Mouse (Mus musculus): ENCODE measurements around the gene Cacna2d2. TPM values are rescaled to one million over a fixed set of nuclear protein-coding genes. Genes with fewer than 3 reads are reported as not detected.

Cacna2d2 gene
- polyA plus RNA-seq, 1 experiment from 2014 or later, result not detected

- Histone ChIP-seq H3K4me1 (ENCODE audit: insufficient read depth) (no peaks in the 10 kb centered on the region), H3K27ac (ENCODE audit: low read depth) (no peak overlapping the region), H3K36me3 (ENCODE audit: insufficient read depth) (no peaks in the 10 kb centered on the region), H3K9ac (no peak overlapping the region), H3K4me3 (ENCODE audit: low read depth, low read length) (no peak overlapping the region), H3K9me3 (ENCODE audit: low read depth, low read length) (no peaks in the 10 kb centered on the region), H3K4me2 (no peak overlapping the region), H3K27me3 (ENCODE audit: insufficient read depth, low read length) (peaks cover 4% of the 10 kb centered on the region; the same call in 1 of the 2 replicates)
- 68% methylated on average over 6 of the region's 6 CpGs for WGBS
- DNase-seq (peak; percentile 22), ATAC-seq (ENCODE audit: insufficient read depth) (no peak)
- no peak for TF ChIP-seq CTCF (IDR thresholded peaks at IDR 0.05; ENCODE audit: low read depth)
These were observed 120.9 kb downstream of the Cacna2d2 start for GRCm38 (mm10) chr9:107520331-107520730.

GRCm38 (mm10) chr9:107521190-107521589, 121.8 kb downstream of the Cacna2d2 start:
- H3K9ac ChIP-seq, result no peak overlapping the region; the same call in 1 of the 2 replicates
- H3K4me3 ChIP-seq (ENCODE audit: low read depth, low read length), result no peak overlapping the region
- no peaks in the 10 kb centered on the region for H3K9me3 ChIP-seq (ENCODE audit: low read depth, low read length)
- 0 out of 2 replicates have a peak, but pooled peaks cover under 1% of the 10 kb centered on the region for H3K4me1 ChIP-seq (ENCODE audit: insufficient read depth)
- DNase-seq, result no peak
- no peak for TF ChIP-seq CTCF (IDR thresholded peaks at IDR 0.05; ENCODE audit: low read depth)
- peak overlapping the region; percentile 55; the same call in 1 of the 2 replicates for H3K4me2 ChIP-seq
- peaks cover 12% of the 10 kb centered on the region for H3K27me3 ChIP-seq (ENCODE audit: insufficient read depth, low read length)
- no peaks in the 10 kb centered on the region for H3K36me3 ChIP-seq (ENCODE audit: insufficient read depth)
- 39% methylated on average over 5 of the region's 5 CpGs for WGBS
- no peak for ATAC-seq (ENCODE audit: insufficient read depth)
- no peak overlapping the region for H3K27ac ChIP-seq (ENCODE audit: low read depth)

- 0 out of 2 replicates have a peak overlapping the region, but pooled peaks have one; percentile 6 for H3K4me3 ChIP-seq (ENCODE audit: low read depth, low read length)
- ATAC-seq (ENCODE audit: insufficient read depth) (peak; percentile 51; the same call in 1 of the 2 replicates), DNase-seq (peak; percentile 19)
These were observed 122.4 kb downstream of the Cacna2d2 start for GRCm38 (mm10) chr9:107521711-107522399.

GRCm38 (mm10) chr9:107522400-107522711, 122.9 kb downstream of the Cacna2d2 start:
- Histone ChIP-seq H3K4me2 (peak overlapping the region; percentile 55), H3K4me1 (ENCODE audit: insufficient read depth) (0 out of 2 replicates have a peak, but pooled peaks cover 7% of the 10 kb centered on the region), H3K4me3 (ENCODE audit: low read depth, low read length) (no peak overlapping the region), H3K27ac (ENCODE audit: low read depth) (peak overlapping the region; percentile 18; the same call in 1 of the 2 replicates), H3K9ac (no peak overlapping the region), H3K36me3 (ENCODE audit: insufficient read depth) (no peaks in the 10 kb centered on the region), H3K27me3 (ENCODE audit: insufficient read depth, low read length) (peaks cover 24% of the 10 kb centered on the region), H3K9me3 (ENCODE audit: low read depth, low read length) (no peaks in the 10 kb centered on the region)
- DNase-seq (no peak), ATAC-seq (ENCODE audit: insufficient read depth) (no peak)
- TF ChIP-seq CTCF (IDR thresholded peaks at IDR 0.05; ENCODE audit: low read depth), result no peak
- WGBS, result 24% methylated on average over 2 of the region's 2 CpGs

More at GRCm38 (mm10) chr9:107521711-107522399, 122.4 kb downstream of the Cacna2d2 start:
- 16% methylated on average over 25 of the region's 25 CpGs for WGBS
- Histone ChIP-seq H3K9me3 (ENCODE audit: low read depth, low read length) (no peaks in the 10 kb centered on the region), H3K4me2 (peak overlapping the region; percentile 55), H3K27ac (ENCODE audit: low read depth) (peak overlapping the region; percentile 18; the same call in 1 of the 2 replicates), H3K36me3 (ENCODE audit: insufficient read depth) (no peaks in the 10 kb centered on the region), H3K9ac (peak overlapping the region; percentile 29; the same call in 1 of the 2 replicates), H3K4me1 (ENCODE audit: insufficient read depth) (0 out of 2 replicates have a peak, but pooled peaks cover 7% of the 10 kb centered on the region), H3K27me3 (ENCODE audit: insufficient read depth, low read length) (peaks cover 19% of the 10 kb centered on the region)
- TF ChIP-seq CTCF (IDR thresholded peaks at IDR 0.05; ENCODE audit: low read depth), result no peak

GRCm38 (mm10) chr9:107526198-107527026, 127.0 kb downstream of the Cacna2d2 start:
- no peak overlapping the region for H3K27ac ChIP-seq (ENCODE audit: low read depth)
- TF ChIP-seq CTCF (IDR thresholded peaks at IDR 0.05; ENCODE audit: low read depth), result no peak
- peak; percentile 77 for DNase-seq
- H3K36me3 ChIP-seq (ENCODE audit: insufficient read depth), result no peaks in the 10 kb centered on the region
- 0 out of 2 replicates have a peak, but pooled peaks cover 7% of the 10 kb centered on the region for H3K4me1 ChIP-seq (ENCODE audit: insufficient read depth)
- no peak overlapping the region for H3K9ac ChIP-seq
- ATAC-seq (ENCODE audit: insufficient read depth), result peak; percentile 72
- H3K9me3 ChIP-seq (ENCODE audit: low read depth, low read length), result no peaks in the 10 kb centered on the region
- peak overlapping the region; percentile 70 for H3K4me2 ChIP-seq
- H3K4me3 ChIP-seq (ENCODE audit: low read depth, low read length), result peak overlapping the region; percentile 34
- 6% methylated on average over 44 of the region's 44 CpGs for whole genome bisulfite sequencing
- H3K27me3 ChIP-seq (ENCODE audit: insufficient read depth, low read length), result peaks cover 26% of the 10 kb centered on the region

- TF ChIP-seq CTCF (IDR thresholded peaks at IDR 0.05; ENCODE audit: low read depth), result no peak
- WGBS, result under 1% methylated on average over 48 of the region's 48 CpGs
These were observed 134.5 kb downstream of the Cacna2d2 start, which contains the start of gene Tmem115 for GRCm38 (mm10) chr9:107533791-107534407. Tmem115 (plus strand) TSS chr9:107533945.

More at GRCm38 (mm10) chr9:107533791-107534407, 134.5 kb downstream of the Cacna2d2 start, which contains the start of gene Tmem115:
- peak; percentile 98 for ATAC-seq (ENCODE audit: insufficient read depth)
- DNase-seq, result peak; percentile 99
- peak within 1 kb of the TSS; percentile 87 for H3K4me3 ChIP-seq (ENCODE audit: low read depth, low read length)
- peaks cover 10% of the 10 kb centered on the region for H3K4me1 ChIP-seq (ENCODE audit: insufficient read depth)
- no peaks in the 10 kb centered on the region for H3K9me3 ChIP-seq (ENCODE audit: low read depth, low read length)
- H3K36me3 ChIP-seq (ENCODE audit: insufficient read depth), result peaks cover 25% of the 10 kb centered on the region
- H3K27ac ChIP-seq (ENCODE audit: low read depth), result peak within 1 kb of the TSS; percentile 59
- peak within 1 kb of the TSS; percentile 97 for H3K4me2 ChIP-seq
- H3K9ac ChIP-seq, result peak within 1 kb of the TSS; percentile 82
- no peaks in the 10 kb centered on the region for H3K27me3 ChIP-seq (ENCODE audit: insufficient read depth, low read length)
